Mouse (Mus musculus) testis, postnatal 14 days (tissue): ENCODE results near the gene Ppp1r12c.
A peak's percentile ranks its signal among the peaks of the same experiment; 100 is the strongest.

Source experiments
- DNase-seq: peaks from one replicate; pipeline ENCODE4 v3.0.0; 2021; ENCODE audit warnings: low spot score

The Ppp1r12c gene

GRCm38 (mm10) chr7:4516332-4517050 is 15.0 kb upstream of the Ppp1r12c start, which contains the start of gene Tnnt1:
Gene Tnnt1 (minus strand): TSS chr7:4516382.
- peak; percentile 47 for DNase-seq

- DNase-seq = peak; percentile 2
Measured at GRCm38 (mm10) chr7:4515853-4516252, 14.4 kb upstream of the Ppp1r12c start.

DNA sequence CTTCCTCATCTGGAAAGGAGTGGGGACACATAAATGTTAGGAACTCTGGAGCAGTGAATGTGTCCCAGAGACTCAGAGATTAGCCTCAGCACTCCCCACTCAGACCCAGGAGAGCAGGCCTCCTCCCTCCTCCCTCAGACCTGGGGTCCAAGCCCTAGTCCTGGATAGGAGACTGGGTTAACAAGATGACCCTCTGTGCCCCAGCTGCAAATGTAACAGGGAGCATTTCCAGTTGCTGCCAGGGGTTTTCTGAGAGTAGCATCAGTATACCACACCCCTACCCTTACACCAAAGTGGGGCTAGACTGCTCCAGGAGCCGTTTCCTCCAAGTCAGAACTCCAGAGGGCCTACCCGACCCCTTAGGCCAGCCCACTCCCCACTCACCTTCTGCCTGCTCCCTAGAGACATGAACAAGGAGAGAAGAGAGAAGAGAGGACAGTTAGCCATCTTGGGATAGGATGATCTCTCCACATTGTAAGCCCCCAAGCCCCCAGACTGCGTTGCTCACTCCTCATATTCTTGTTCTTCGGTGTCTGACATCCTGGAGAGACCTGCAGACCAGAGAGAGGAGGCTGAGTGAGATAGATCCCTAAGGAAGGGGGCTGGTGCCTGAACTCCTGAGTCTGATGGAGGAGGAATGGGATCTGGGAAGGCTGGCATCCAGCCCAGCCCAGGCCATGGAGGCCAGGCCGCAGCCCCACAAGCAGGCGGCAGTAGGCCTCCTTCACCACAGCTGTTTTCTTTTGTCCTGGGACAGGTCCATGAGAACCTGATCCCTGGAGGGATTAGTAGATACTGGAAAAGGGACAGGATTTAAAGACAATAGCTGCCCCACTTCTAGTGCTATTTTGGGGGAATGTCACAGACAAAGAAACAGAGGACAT is 12.6 kb upstream of the Ppp1r12c start:
- no peak for DNase-seq

DNA sequence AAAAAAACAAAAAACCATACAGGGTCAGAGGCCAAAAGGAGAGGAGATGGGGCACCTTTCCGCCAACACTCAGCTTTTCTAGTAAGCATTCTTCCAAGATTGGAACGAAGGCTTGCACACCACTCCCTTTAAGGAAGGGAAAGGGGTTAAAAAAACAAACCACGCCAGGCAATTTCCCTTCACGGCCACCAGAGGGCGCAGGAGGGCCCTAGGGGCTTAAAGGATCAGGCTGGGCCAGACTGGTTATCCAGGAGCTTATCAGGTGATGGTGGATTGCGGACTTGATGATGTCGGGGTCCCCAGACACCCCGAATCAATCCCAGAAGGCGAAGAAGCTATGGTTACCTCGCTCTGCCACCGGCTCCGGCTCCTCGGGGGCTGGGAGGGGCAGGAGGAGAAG is 11.8 kb upstream of the Ppp1r12c start:
- DNase-seq = no peak

- DNase-seq = no peak
Measured at GRCm38 (mm10) chr7:4511489-4512224, 10.2 kb upstream of the Ppp1r12c start.

GRCm38 (mm10) chr7:4509863-4510608 is 8.6 kb upstream of the Ppp1r12c start:
- peak; percentile 66 for DNase-seq

DNA sequence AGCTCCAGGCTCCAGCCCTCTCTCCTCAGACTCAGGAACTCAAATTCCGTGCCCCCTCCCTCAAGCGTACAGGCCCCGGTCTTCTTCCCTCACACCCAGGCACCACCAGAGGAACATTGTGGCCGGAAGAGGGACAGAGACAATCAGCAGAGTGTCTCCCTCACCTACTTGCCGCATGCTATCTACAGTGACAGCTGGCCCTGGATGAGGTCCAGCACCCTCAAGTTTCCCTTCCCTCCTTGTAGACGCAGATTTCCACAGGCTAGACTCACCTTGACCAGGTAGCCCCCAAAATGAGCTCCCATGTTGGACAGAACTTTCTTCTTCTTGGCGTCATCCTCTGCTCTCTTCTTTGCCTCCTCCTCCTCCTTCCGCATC is 7.2 kb upstream of the Ppp1r12c start:
- DNase-seq = no peak

DNA sequence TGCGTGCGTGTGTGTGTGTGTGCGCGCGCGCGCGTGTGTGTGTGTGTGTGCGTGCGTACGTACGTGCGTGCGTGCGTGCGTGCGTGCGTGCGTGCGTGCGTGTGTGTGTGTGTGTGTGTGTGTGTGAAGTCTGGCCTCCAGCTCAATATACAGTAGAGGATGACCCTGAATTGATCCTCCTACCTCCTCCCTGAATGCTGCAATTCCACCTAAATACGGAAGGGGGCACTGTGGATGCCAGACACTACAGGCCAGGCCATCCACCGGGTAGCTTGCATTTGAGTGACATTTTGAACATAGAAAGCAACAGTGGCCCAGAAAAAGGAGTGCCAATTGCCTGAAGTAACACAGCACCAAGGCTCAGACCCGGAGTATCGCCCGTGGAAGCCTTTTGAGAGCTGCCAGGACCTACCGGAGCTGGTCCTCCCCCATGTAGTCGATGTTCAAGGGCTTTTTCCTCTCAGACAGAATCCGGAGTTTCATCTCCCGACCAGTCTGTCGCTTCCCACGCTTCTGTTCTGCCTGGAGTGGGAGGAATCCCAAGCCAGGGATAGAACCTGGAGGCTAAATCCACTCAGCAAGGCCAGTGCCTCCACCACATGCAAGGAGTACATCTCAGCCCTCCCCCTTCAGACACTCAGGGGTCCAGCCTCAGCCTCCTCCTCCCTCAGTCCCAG is 6.7 kb upstream of the Ppp1r12c start:
- no peak for DNase-seq

- no peak for DNase-seq
Measured at GRCm38 (mm10) chr7:4507220-4507619, 5.7 kb upstream of the Ppp1r12c start.

- no peak for DNase-seq
Measured at GRCm38 (mm10) chr7:4504646-4505435, 3.4 kb upstream of the Ppp1r12c start.

DNA sequence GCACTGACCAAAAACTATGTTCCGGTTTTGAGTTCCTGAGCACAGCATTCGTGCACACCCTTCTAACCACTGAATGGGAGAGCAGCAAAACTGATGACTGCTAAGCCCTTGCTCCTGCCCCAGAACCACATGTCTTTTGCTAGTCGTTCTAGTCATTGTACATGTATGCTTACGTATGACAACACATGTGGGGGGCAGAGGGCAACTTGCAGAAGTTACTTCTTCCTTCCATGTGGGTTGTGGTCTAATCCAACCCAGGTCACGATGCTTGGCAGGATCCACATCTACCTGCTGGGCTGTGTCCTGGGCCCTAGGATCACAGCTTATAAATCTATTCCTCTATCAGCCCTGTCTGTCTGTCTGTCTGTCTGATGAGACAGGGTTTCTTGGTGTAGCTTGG is 2.4 kb upstream of the Ppp1r12c start:
- DNase-seq = no peak

GRCm38 (mm10) chr7:4503100-4503499 is 1.6 kb upstream of the Ppp1r12c start:
- DNase-seq = no peak

- DNase-seq = peak; percentile 45
Measured at GRCm38 (mm10) chr7:4502421-4503090, 1.1 kb upstream of the Ppp1r12c start.

- DNase-seq = peak; percentile 52
Measured at GRCm38 (mm10) chr7:4500892-4501471, 498 bp downstream of the Ppp1r12c start.

GRCm38 (mm10) chr7:4499034-4499433 is 2.4 kb downstream of the Ppp1r12c start:
- DNase-seq = no peak

- peak; percentile 58 for DNase-seq
Measured at GRCm38 (mm10) chr7:4498251-4498650, 3.2 kb downstream of the Ppp1r12c start.

DNA sequence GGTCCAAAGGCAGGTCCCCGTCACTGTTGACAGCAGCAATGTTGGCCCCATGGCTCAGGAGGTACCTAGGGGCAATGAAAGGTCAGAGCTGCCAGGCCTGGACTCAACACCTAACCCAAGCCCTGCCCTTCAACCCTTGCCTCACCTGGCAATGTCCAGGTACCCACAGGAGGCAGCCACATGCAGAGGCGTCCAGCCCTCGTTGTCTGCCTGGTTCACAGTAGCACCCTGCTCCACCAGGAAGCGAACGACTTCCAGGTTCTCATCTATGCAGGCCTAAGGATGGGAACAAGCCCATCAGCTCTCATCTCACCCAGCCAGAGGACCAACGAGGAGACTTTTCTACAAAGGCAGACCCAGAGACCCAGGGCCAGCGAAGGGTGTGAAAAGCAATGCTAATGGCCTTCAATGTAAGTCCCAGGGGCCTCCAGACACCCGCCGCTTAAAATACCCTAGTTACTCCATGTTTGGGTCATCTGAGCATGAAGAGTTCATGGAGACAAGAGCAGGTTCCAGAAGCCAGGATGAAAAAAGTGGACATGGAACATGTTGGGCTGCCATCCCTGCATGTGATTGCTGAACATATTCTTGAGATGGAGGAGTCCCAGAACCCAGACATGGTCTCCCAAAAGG is 4.1 kb downstream of the Ppp1r12c start:
- no peak for DNase-seq

- DNase-seq = no peak
Measured at GRCm38 (mm10) chr7:4496468-4496867, 5.0 kb downstream of the Ppp1r12c start.

DNA sequence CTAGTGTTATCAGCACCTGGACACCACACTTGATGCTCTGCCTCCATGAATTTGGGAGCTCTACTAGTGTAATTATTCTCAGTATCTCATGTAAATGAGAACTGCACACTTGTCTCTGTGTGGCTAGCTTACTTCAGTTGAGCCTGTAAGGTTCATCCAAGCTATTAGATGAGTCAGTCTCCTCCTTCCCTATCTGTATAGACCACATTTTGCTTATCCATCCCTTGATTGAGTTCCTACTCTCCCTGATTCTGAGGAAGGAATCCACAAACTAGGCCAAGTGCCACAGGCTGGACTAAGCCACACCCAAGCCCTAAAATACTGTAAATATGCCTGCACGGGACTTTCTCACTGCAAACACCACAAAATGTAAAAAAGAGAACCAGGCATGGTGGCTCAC is 7.5 kb downstream of the Ppp1r12c start:
- DNase-seq = no peak
